Mouse (Mus musculus) T-helper 1 cell (primary cell): ENCODE data around the gene Gm49630.
"Not testable (repeated sequence)": the region's sequence is repeated elsewhere in the genome, so short reads cannot be mapped to it uniquely, and the experiment has no call there.

Experiments used
- in situ Hi-C: fragments of 300-600 bp; cut with MboI, MseI; formaldehyde crosslinking; loops from one replicate; pipeline ENCODE4 v1.15.1; 2025; ENCODE audit warnings: high pct_unique_total_duplicates

Gene Gm49630

DNA sequence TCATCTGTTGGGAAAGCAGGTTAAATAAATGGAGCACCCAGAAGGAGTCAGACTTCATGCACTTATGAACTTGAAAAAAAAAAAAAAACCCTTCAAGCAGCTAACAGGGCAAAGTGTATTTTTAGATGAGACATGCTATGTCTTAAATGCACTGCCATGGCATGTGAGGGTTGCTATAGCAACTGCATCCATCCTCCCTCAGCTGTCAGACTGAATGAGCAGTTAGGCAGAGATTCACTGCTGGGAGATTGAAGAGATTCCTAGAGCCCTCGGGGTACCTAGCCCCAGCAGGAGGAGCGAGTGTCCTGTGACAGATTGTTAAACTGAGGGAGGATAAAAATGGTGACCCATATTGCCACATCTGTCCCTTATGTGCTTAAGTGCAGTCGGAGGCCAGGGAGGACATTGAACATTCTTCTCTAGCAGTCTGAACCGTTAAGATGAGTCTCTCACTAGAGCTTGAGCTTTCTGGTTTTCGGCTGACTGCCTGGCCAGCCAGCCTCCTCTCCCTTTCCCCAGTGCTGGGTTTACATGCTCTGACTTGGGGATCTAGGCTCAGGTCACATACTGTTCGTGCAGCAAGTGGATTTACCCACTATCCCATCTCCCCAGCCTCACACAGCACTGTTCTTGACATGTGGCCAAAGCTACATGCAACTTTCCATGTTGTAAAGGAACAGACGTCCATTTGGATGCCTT is 5.0 kb downstream of the Gm49630 start:
- in situ Hi-C loops = not testable (repeated sequence)

DNA sequence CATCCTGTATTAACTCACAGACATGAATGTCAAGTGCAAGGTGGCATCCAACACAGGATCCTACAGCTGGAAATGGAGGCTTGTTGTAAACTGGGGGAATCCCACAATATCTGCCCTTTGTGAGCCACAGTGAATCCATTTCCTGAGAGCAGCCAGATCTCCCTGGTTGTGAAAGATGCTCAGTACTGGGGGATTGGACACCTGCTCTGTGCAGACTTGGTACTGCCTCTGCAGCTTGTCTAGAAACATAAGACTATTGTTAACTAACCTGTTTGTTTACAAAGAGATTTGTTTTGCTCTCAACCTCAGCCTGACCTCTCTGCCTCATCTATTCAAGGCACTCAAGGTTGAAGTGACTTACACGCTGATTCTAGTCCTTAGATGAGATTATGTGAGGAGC is 5.5 kb downstream of the Gm49630 start:
- in situ Hi-C loops = not testable (repeated sequence)

GRCm38 (mm10) chr17:7365615-7366014 is 6.2 kb downstream of the Gm49630 start:
- in situ Hi-C loops = not testable (repeated sequence)

DNA sequence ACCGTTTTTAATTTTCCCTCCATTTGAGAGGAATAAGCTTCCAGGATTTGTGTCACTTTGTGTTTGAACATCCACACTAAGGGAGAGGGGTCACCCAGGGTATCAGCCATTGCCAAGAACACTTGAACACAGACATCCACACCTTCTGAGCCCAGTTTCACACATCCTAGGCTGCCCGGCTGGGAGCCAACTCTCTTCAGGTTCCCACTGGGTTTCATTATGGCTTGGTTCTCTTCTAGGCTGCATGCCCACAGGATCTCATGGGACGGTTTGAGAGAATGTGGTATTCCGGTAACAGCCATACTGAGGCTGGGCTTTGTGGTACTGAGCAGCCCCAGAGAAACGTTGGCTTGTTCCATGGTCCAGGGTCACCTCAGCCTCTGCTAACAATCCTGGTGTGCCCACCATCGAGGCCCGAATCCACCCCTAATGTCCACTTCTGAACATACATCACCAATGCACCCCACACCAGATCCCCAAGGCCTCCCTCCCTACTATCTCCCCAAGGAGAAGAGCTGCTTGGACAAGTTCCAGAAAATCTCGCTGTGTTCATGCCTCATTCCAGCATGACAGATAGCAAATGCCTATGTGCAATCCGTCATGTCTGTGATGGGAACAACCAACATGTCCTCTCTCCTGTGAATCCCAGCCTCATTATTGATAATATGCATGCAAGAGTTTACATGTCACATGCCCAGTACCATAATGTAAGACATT is 10.9 kb downstream of the Gm49630 start:
- in situ Hi-C loops = not testable (repeated sequence)

GRCm38 (mm10) chr17:7359806-7360205 is 12.0 kb downstream of the Gm49630 start:
- in situ Hi-C loops = not testable (repeated sequence)

GRCm38 (mm10) chr17:7352596-7352995 is 19.2 kb downstream of the Gm49630 start, which contains the start of gene Ttll2:
Gene Ttll2 (minus strand): TSS chr17:7352696.
- in situ Hi-C loops = not testable (repeated sequence)

DNA sequence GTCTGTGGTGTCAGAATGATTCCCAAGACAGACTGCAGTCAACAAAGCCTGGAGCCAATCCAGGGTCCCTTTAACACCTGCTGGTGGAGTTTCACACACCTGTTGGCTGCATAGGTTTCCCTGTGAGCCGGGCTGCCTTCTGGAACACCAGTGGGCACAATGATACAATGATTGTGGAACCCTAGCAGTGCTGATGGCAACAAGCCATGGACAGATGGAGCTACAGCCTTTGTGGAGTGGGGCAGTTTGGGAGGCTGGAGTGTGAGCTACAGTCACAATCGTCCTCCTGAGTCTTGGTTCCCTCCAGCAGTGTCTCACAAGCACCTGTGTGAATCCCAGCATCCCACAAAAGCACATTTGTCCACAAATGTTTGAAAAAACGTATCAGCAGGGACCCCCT is 23.0 kb downstream of the Gm49630 start:
- in situ Hi-C loops = not testable (repeated sequence)

DNA sequence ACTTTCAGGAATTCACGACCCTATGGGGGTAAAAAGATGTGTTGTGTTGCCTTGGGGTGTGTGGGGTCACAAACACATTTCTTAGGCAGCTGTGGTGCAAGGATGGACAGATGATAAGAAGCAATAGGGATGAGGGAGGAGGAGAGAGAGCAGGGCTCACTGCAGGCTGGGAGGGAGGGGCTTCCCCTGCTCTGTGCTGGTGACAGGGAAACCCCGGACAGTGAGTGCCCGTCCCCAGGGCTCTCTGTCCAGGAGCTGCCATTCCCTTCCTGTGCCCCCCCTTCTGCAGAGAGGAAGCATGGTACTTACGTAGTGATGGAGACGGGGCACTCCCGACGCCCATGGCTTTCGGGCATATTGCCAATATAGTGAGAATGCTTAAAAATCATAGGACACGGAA is 34.4 kb downstream of the Gm49630 start:
- in situ Hi-C loops = not testable (repeated sequence)

- in situ Hi-C loops = not testable (repeated sequence)
Observed at GRCm38 (mm10) chr17:7332745-7333144, 39.0 kb downstream of the Gm49630 start.

DNA sequence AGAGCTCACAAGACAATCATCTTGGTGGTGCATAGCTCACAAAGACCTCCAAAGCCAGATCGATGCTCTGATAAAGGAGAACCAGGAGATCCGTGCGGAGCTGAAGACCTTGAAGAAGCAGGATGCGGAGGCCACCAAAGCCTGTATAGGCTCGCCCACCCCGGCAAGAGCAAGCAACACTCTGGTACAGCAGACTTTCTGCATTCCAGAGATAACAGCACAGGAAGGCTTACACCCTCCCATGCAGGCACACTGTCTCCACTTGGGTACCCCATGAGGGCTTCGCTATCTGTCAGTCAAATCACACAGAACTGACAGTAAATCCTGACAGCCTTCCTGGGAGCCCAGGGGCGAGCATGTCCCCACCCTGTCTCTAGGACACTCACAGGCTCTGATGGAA is 45.4 kb downstream of the Gm49630 start:
- in situ Hi-C loops = not testable (repeated sequence)

DNA sequence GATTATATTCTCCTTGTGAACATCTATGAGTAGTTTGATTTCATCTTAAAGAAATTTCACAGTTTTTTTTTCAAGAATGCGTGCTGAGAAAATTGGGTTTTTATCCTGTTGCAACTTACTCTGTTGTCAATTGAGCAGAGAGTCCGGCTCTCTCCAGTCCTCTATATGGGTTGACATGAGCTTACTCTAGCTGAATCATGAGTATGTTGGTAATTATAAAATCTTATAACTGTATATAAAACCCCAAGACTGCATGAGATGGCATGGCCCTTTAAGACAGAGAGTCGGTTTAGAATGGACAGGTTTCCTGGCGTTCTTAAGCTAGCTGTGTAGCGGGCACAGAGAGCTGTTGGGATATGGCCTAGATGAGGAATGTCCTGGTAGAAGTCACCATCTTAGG is 47.4 kb downstream of the Gm49630 start, which contains the start of gene Tcp10a:
Gene Tcp10a (plus strand): TSS at position 301 of the 400 bp plus-strand sequence.
- in situ Hi-C loops = not testable (repeated sequence)

- in situ Hi-C loops = not testable (repeated sequence)
Observed at GRCm38 (mm10) chr17:7319789-7320188, 52.0 kb downstream of the Gm49630 start.

GRCm38 (mm10) chr17:7315693-7316382 is 55.9 kb downstream of the Gm49630 start:
- in situ Hi-C loops = not testable (repeated sequence)

- in situ Hi-C loops = loop anchor here (10.0 kb wide), 1 partner anchor 218 kb away; no protein-coding TSS in a partner anchor
Observed at GRCm38 (mm10) chr17:7306278-7307196, 65.2 kb downstream of the Gm49630 start.
